Mouse (Mus musculus) urinary bladder, postnatal 14 days (tissue): Measurements from ENCODE around the gene Apoc2.

Source experiments
- DNase-seq: peaks from one replicate; pipeline ENCODE4 v3.0.0; 2021; ENCODE audit warnings: low spot score

Gene Apoc2

GRCm38 (mm10) chr7:19628536-19629360, 49.0 kb downstream of the Apoc2 start:
- peak; percentile 97 for DNase-seq

DNA sequence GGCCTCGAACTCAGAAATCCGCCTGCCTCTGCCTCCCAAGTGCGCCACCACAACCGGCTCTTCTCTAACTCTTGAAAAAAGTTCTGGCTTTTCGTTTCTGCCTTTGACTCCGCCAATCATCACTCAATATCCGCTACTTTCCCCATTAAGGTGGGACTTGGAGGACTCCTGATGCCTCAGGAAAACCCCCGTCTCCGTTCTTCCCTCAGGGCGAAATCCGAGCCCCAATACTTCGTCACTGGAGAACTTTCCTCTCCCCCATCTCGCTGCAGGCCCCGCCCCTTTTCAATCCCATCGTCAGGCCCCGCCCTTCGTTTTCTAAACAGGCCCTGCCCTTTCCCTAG, 49.6 kb downstream of the Apoc2 start:
- DNase-seq, result no peak

GRCm38 (mm10) chr7:19627721-19628120, 50.0 kb downstream of the Apoc2 start:
- no peak for DNase-seq

GRCm38 (mm10) chr7:19623433-19623832, 54.3 kb downstream of the Apoc2 start:
- no peak for DNase-seq

- no peak for DNase-seq
Measured at GRCm38 (mm10) chr7:19622241-19622640, 55.5 kb downstream of the Apoc2 start.
